Mouse (Mus musculus) myocyte (in vitro differentiated cells): ENCODE measurements around the gene Prkca.

ENCODE experiments used
- E2F4 ChIP-seq: IDR thresholded peaks from one replicate; pipeline ENCODE4 v1.6.1; 2011; ENCODE audit warnings: mild to moderate bottlenecking, control low read depth, moderate library complexity; ENCODE audit not compliant: insufficient read depth
- MAX ChIP-seq: IDR thresholded peaks from one replicate; pipeline ENCODE4 v1.6.1; 2011; ENCODE audit warnings: low read depth, mild to moderate bottlenecking, control low read depth
- MYOD1 ChIP-seq, 3 experiments: IDR thresholded peaks; one replicate each; pipeline ENCODE4 v1.6.1; 2011; ENCODE audit warnings: control low read depth in 2 of 3, low read depth in 2 of 3, mild to moderate bottlenecking in 2 of 3, moderate library complexity in 1 of 3; ENCODE audit not compliant: insufficient read length in 2 of 3, control insufficient read depth in 1 of 3
- MYOG ChIP-seq, 3 experiments: IDR thresholded peaks; one replicate each; pipeline ENCODE4 v1.6.1; 2011; ENCODE audit warnings: control low read depth in 2 of 3, low read depth in 2 of 3, mild to moderate bottlenecking in 2 of 3; ENCODE audit not compliant: insufficient read length in 2 of 3, control insufficient read depth in 1 of 3, insufficient read depth in 1 of 3
- POLR2A ChIP-seq: IDR thresholded peaks from one replicate; pipeline ENCODE4 v1.6.1; 2011; ENCODE audit warnings: low read depth, mild to moderate bottlenecking, control low read depth, moderate library complexity; ENCODE audit not compliant: insufficient read length
- POLR2AphosphoS2 ChIP-seq: IDR thresholded peaks from one replicate; pipeline ENCODE4 v1.6.1; 2011; ENCODE audit warnings: low read depth, control low read depth; ENCODE audit not compliant: insufficient read length
- REST ChIP-seq: IDR thresholded peaks from one replicate; pipeline ENCODE4 v1.6.1; 2011; ENCODE audit warnings: mild to moderate bottlenecking, control low read depth, moderate library complexity; ENCODE audit not compliant: insufficient read depth, insufficient read length
- TCF12 ChIP-seq: IDR thresholded peaks from one replicate; pipeline ENCODE4 v1.6.1; 2011; ENCODE audit warnings: mild to moderate bottlenecking, control low read depth; ENCODE audit not compliant: poor library complexity, insufficient read depth, severe bottlenecking
- USF1 ChIP-seq: IDR thresholded peaks from one replicate; pipeline ENCODE4 v1.6.1; 2011; ENCODE audit warnings: low read depth, mild to moderate bottlenecking, control low read depth, moderate library complexity

GRCm38 (mm10) chr11:108204895-108205248 lies 138.9 kb downstream of the Prkca start:
- no peak for TF ChIP-seq MAX
- no peak for TF ChIP-seq USF1
- TF ChIP-seq TCF12 = no peak
- TF ChIP-seq POLR2AphosphoS2 = no peak
- TF ChIP-seq REST = no peak
- TF ChIP-seq POLR2A = no peak
- no peak for TF ChIP-seq E2F4
- no peak for TF ChIP-seq MYOG (IDR thresholded peaks at IDR 0.05; ENCODE audit: control insufficient read depth in 1 of 3, insufficient read depth in 1 of 3, insufficient read length in 2 of 3, low read depth in 2 of 3)
- no peak for TF ChIP-seq MYOD1 (IDR thresholded peaks at IDR 0.05; ENCODE audit: control insufficient read depth in 1 of 3, insufficient read length in 2 of 3, low read depth in 2 of 3)
